Mouse (Mus musculus) gastrocnemius, postnatal 4 days (tissue): ENCODE data around the gene Zfp729b. TPM values are rescaled to one million over a fixed set of nuclear protein-coding genes. Genes with fewer than 3 reads are reported as not detected.

ENCODE experiments used
- DNase-seq, 2 experiments: peaks; one replicate each; pipeline ENCODE4 v3.0.0; 2021 to 2022; ENCODE audit warnings: low spot score in 2 of 2, mixed read lengths in 2 of 2
- long read RNA-seq, 2 experiments: library from polyadenylated mRNA; stranded (forward); transcript quantifications; one replicate each; pipeline ENCODE4 v2.0.0; 2021
- total RNA-seq, 2 experiments: library from RNA; stranded (reverse); gene quantifications; 2 replicates each; pipeline ENCODE4 v1.2.3; 2021

The Zfp729b gene
- total RNA-seq: 1 to 10 TPM; 4.4 to 4.5 TPM
- long read RNA-seq, experiment 1, full-length matches to known transcripts: 3 of 4 reads
- long read RNA-seq, experiment 1, partial matches to known transcripts: 0 of 4 reads
- long read RNA-seq, experiment 1, other reads (novel, unspliced or antisense): 1 of 4 reads
- long read RNA-seq, experiment 2, full-length matches to known transcripts: 2 of 2 reads
- long read RNA-seq, experiment 2, partial matches to known transcripts: 0 of 2 reads
- long read RNA-seq, experiment 2, other reads (novel, unspliced or antisense): 0 of 2 reads

- DNase-seq: peak; percentile 73 to 87
These were observed at the start of gene Zfp729b for GRCm38 (mm10) chr13:67609066-67609876. Gene Zfp729b (minus strand): TSS chr13:67609707.

DNA sequence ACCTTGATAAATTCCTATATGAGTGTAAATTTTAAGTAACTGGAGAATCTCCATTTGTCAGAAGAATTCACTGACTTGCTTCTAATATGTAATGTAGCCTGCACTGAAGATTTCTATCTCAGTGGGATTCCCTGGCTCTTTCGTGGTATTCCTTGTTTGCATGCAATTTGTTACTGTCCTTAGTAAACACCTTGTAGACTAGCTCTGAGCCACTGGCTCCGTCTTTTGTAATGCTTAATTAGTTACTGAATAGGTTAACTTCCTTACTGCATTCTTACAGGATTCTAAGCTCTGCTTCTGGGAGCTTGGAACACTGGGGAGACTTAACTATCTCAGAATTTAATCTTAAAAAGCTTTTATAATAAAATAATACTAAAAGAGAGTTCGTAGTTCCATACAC lies 43.0 kb upstream of the Zfp729b start:
- DNase-seq: no peak

DNA sequence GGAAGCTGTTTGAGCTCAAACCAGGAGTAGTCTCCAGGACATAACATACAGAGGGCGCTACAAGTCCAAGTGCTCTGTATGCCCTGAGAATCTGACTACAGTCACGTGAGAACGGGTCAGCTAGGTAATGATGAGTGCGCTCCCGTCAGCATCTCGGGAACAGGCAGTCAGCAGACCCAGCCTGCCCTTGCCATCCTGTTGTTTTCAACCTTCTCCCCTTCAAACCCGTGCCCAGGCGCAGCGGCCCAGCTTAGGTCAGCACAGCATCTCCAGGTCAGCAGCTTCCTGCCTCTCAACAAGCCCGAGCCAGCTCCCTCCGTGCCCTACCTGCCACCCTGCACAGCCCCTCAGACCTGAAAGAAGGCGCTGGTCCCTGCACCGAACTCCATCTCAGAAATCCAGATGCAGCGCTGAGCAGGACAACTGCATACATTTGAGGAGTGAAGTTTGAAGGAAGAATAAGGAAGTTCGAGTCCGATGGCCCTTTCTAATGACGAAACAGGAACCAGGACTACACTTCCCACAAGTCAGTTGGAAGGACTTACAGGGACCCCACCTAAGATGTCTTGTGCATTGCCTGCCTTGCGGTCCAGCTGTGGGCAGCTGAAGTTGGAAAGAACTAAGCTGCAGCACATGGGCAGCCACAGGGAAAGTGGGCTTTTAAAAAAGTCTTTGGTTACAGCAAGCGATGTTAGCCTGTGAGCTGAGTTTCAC lies 27.9 kb upstream of the Zfp729b start, which contains the start of the genes Gm49345 and Zfp729a:
Gm49345 (minus strand) TSS at position 476 of the 714 bp plus-strand sequence.
Zfp729a (minus strand) TSS at position 498 of the 714 bp plus-strand sequence.
- peak; percentile 33 to 76 for DNase-seq

GRCm38 (mm10) chr13:67610108-67610507 lies 601 bp upstream of the Zfp729b start:
- DNase-seq: no peak

GRCm38 (mm10) chr13:67572591-67573189 lies 36.8 kb downstream of the Zfp729b start:
- no peak for DNase-seq

DNA sequence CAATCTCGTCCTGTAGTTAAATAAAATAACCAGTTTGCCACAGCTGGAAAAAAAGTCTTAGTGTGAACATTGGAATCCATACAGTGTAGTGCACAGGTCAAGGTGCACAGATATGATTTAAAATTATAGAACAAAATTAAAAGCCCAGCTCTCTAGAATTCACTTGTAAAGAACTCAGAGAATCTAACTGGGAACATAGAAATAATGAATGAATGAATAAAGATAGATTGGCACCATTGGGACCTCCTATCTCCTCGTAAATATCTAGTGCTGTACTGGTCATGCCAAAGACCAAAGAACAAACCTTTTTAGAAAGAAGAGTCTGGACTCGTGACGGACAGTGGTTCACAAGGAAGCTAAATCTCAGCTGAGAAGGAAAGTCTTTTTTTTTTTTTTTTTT lies 55.8 kb downstream of the Zfp729b start, which contains the start of gene Zfp748:
Zfp748 (minus strand) TSS at position 101 of the 400 bp plus-strand sequence.
- DNase-seq: no peak

DNA sequence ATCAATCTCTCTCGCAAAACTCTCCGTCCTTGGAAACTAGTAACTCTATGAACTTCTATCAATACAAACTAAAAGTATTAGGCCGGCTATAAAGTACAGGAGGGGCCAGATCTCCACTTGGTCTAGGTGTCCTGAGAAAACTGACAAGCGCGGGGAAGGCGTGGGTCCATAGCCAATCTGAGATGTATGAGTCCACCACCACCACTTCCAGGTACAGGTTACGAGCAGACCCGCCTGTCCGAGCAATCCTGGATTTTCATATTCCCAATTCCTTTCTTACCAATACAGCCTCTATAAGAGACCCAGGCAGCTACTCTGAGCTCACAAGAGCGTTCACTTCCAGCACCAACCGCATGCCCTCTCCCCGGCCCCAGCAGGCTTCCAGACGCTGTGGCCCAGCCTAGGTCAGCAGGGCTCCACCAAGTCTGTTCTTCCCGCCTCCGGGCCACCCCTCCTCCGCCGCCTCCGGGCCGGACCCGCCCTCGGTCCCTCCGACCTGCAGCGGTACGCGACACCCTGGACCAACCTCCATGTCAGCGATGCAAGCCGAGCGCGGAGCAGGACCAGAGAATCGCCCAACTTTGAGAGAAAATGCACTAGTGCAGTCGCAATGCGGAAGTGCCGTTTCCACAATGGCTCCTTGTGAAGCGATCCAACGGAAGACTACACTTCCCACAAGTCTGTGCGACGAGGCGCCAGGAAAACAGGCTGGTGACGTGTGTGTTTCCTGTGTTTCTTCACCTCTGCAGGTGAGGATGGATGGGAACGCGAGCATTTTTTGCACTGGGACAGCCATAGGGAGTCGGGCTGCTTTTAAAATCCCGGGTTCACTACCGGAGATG lies 56.8 kb downstream of the Zfp729b start:
- DNase-seq: peak; percentile 44 to 78

GRCm38 (mm10) chr13:67545941-67546340 lies 63.6 kb downstream of the Zfp729b start:
- no peak for DNase-seq

Other genes starting within 250 kb of the Zfp729b start
- 1 to 10 TPM in 1 of 2 experiments, under 1 TPM in 1; 0.93 to 1.5 TPM for gene Gm28044, start 249.2 kb downstream of the Zfp729b start, total RNA-seq
- 1 to 10 TPM; 1.3 to 1.5 TPM for gene Zfp953, start 249.1 kb downstream of the Zfp729b start, total RNA-seq
- not detected for gene Gm28041, start 234.0 kb downstream of the Zfp729b start, total RNA-seq
- under 1 TPM; 0.47 to 0.61 TPM for gene Zfp456, start 233.9 kb downstream of the Zfp729b start, total RNA-seq
- gene Zfp429, start 209.9 kb downstream of the Zfp729b start, total RNA-seq: 1 to 10 TPM; 2.0 to 2.4 TPM
- under 1 TPM; 0.49 to 0.86 TPM for gene Zfp459, start 188.3 kb downstream of the Zfp729b start, total RNA-seq
- gene Zfp874a, start 158.1 kb downstream of the Zfp729b start, total RNA-seq: 1 to 10 TPM; 4.0 to 5.5 TPM
- 1 to 10 TPM; 5.5 to 6.4 TPM for gene Zfp874b, start 125.4 kb downstream of the Zfp729b start, total RNA-seq
- 1 to 10 TPM; 4.4 to 5.8 TPM for gene Zfp58, start 109.2 kb downstream of the Zfp729b start, total RNA-seq
- gene Gm26965, start 83.6 kb downstream of the Zfp729b start, total RNA-seq: not detected
- gene Zfp87, start 83.5 kb downstream of the Zfp729b start, total RNA-seq: 1 to 10 TPM; 8.4 to 8.6 TPM
- 1 to 10 TPM; 5.5 to 5.6 TPM for gene Zfp748, start 55.9 kb downstream of the Zfp729b start, total RNA-seq
- gene Gm49345, start 28.1 kb upstream of the Zfp729b start, total RNA-seq: under 1 TPM; 0.61 to 0.62 TPM
- 1 to 10 TPM; 4.6 to 4.8 TPM for gene Zfp729a, start 28.1 kb upstream of the Zfp729b start, total RNA-seq
- 1 to 10 TPM; 6.4 to 7.1 TPM for gene Zfp738, start 77.4 kb upstream of the Zfp729b start, total RNA-seq
- 1 to 10 TPM; 6.1 to 7.6 TPM for gene Zfp65, start 119.5 kb upstream of the Zfp729b start, total RNA-seq
- 1 to 10 TPM; 2.8 to 3.6 TPM for gene Zfp85, start 145.5 kb upstream of the Zfp729b start, total RNA-seq
- 1 to 10 TPM in 1 of 2 experiments, under 1 TPM in 1; 0.96 to 1.3 TPM for gene Zfp493, start 170.0 kb upstream of the Zfp729b start, total RNA-seq
- gene Zfp273, start 204.0 kb upstream of the Zfp729b start, total RNA-seq: 1 to 10 TPM; 2.4 to 2.7 TPM
- under 1 TPM; 0.49 to 0.56 TPM for gene Gm10037, start 221.4 kb upstream of the Zfp729b start, total RNA-seq